Mouse (Mus musculus): ENCODE results near the gene Mapk8ip3.

The Mapk8ip3 gene

DNA sequence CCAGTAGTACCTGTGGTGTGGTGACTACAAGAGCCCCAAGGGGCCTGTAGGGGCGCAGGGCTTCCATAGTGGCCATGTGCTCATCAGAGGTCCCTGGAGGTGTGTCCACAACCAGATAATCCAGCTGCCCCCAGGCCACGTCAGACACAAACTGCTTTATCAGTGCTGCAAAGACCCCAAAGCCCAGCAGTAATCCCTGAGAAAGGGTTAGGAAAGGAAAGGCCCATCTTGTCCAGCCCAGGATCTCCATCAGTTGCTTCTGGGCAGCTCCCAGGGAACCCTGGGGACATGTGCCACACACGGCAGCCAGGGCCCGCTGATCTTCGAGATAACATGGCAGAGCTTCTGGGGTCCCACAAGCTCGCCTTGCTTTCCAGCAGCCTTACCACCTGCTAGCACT is 52.4 kb downstream of the Mapk8ip3 start:
- DNase-seq = peak; percentile 90

GRCm38 (mm10) chr17:24881738-24882440 is 54.9 kb downstream of the Mapk8ip3 start:
- DNase-seq = peak; percentile 94

- DNase-seq = peak; percentile 91
Observed at GRCm38 (mm10) chr17:24878531-24878930, 58.2 kb downstream of the Mapk8ip3 start.

- peak; percentile 98 for DNase-seq
Observed at GRCm38 (mm10) chr17:24878117-24878397, 58.7 kb downstream of the Mapk8ip3 start.

DNA sequence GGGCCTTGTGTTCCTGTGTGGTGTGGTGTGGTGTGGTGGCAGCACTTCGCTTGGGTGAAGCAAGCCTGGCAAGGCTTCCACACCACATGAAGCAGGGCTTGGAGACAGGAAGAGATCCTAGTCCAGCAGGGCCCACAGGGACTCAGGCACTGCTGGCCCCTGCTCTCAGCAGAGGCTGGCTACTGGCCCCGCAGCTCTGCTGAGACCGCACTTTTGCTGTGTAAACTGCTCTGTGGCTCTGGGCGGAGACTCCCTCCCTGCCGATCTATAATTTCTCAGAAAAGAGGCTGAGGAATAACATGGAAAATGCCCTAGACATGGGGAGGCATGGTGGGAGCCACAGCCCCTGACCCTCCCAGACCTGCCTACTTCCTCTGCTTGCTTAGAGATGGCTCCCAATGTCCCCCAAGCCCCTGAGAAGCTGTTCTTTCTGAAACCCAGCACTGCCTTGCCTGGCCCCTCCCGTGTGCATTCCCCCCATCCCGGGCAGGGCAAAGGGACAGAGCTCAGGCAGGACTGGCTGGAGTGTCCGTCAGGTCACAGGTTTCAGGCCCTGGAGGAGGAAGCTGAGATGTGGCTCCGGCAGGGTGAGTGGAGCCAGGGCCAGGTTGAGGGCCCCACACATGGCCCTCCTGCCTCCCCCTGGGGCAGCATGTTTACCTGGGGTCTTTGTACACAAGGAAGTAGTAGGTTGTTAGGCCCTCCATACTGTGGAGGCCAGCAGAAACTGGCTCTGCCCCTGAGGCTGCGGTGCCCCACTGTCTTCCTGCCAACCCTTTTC is 59.3 kb downstream of the Mapk8ip3 start:
- DNase-seq = peak; percentile 88

- no peak for DNase-seq
Observed at GRCm38 (mm10) chr17:24874989-24875388, 61.8 kb downstream of the Mapk8ip3 start.

DNA sequence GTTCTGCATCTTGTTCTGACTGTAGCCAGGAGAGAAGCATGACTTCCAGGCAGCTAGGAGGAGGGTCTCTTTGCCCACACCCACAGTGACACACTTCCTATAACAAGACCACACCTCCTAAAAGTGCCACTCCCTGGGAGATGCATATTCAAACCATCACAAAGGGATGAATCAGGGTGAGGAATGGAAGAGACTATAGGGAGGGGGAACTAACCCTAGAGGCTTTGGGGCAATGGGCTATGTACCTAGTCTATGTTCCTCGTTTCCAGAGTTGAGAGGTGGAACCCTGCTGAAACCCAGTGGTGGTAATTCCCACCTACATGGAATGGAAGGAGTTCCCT is 62.4 kb downstream of the Mapk8ip3 start:
- no peak for DNase-seq

DNA sequence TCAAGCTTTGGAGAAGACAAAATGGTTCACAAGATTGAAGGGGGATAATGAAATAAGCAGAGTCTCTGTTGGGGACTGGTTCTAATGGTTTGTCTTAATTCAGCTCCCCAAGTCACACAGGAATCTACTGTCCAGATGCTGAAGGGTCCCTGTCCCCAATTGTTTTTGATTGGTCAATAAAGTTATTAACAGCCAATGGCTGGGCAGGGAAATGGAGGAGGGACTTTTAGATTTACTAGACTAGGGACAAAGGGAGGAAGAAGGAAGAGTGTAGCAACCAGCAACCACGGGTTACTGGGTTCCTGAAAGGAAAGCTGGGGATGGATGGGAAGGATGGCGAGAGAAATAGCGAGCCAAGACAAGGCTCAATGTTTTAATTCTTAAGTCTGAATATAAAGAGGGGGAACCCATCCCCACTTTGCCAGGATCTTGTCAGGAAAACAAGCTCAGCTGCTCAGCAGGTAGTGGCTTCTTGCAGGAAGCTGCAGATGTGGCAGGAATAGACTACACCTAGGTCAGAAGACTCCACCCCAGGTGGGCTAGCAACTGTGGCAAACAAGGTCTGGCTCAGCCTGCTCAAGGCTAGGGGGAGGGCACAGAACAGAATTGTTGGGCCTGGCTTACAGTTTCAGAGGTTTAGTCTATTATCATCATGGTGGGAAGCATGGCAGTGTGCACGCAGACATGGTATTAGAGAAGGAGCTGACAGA is 62.9 kb downstream of the Mapk8ip3 start:
- DNase-seq = peak; percentile 80

- no peak for DNase-seq
Observed at GRCm38 (mm10) chr17:24867914-24868313, 68.9 kb downstream of the Mapk8ip3 start.

DNA sequence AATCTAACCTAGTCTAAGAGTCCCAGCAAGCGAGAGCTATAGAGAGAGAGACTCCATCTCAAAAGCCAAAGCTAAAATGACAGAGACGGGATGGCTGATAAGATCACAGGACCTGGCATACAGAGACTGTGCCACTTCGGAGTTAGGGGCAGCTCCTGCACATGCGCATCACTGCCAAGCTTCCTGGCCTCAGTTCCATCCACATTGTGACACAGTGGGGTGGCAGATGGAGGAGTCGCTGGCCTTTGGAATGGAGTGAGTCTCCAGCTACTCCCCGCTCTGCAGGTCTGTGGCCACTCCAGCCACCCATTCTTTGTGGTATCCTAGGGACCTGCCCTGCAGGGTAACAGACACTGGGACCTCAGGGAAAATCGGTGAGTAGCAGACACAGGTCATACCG is 71.0 kb downstream of the Mapk8ip3 start, which contains the start of gene Igfals:
TSS of gene Igfals (plus strand) at position 222 of the 400 bp plus-strand sequence.
- no peak for DNase-seq

DNA sequence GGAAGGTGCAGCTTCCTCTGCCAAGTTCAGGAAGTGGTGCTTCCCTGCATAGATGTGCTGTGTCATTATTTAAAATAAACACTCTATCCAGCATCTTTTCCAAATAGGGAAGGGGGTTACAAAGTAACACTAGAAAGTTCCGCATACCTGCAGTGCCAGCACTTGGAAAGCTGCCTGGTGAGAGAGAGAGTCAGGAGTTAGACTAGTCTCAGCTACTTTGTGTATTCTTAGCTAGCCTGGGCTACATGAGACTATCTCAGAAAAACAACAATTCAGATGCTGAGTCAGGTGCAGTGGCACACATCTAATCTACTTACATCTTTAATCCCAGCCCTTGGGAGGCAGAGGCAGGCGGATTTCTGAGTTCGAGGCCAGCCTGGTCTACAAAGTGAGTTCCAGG is 75.0 kb downstream of the Mapk8ip3 start:
- peak; percentile 53 for DNase-seq

DNA sequence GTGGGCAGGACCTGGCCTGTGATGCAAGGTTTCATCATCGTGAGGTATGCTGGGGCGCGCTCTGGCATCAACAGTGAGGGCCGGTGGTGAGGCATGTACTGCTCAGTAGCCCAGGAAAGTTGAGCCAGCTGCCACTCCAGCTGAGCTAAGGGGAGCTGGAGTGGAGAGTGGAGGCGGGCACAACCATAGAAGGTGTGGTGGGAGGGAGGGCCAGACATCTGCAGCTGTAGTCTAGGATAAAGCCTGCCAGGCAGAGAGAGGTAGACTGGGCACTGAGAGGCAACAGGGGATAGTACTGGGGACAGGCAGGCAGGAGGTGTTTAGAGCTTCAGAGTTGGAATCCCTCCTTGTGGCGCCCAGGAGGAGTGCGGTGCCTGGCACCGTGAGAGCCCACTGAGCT is 76.7 kb downstream of the Mapk8ip3 start:
- DNase-seq = peak; percentile 68

DNA sequence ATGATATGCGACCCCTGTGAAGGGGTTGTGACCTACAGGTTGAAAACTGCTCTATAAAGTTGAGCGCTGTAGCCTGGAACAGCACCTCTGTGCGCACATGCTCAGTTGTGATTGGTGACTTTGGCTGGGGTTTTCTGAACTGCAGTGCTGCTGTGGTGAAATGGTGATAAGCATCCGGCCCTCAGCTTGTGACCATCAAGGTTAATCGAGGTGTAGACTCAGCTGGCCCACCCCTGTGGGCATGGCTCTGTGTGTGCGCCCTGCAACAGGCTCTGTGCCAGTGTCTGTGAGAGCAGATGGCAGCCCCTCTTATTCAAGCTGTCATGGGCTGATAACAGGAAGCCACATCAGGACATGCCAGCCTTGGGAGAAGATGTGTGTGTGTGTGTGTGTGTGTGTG is 77.8 kb downstream of the Mapk8ip3 start:
- DNase-seq = peak; percentile 88

DNA sequence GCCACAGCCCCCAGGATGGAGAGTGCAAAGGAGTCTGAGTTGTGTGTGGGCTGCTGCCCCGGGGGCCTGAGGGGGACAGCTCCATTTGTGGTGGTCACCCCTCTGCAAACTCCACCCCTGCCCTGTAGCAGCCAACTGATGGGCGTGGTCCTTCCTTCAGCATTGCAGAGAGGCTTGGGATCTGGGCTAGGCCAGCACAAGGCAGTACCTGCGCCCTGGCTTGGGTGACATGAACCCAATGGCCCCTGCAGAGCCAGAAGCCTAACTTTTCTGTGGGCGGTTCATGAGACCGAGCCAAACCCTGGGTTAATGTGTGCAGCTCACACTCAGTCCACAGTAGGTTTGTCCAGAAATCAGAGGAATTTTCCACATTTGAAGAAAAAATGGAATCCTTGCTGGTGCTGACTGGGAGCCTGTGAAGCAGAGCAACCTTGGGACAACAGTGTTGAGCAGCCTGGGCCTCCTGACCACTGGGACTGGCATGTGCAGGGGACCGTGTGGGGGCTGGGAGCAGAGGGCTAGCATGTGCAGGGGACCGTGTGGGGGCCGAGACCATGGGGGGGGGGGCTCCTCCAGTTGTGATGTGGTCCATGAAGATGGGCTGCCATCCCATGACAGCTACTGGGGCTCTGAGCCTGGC is 78.8 kb downstream of the Mapk8ip3 start:
- peak; percentile 87 for DNase-seq

DNA sequence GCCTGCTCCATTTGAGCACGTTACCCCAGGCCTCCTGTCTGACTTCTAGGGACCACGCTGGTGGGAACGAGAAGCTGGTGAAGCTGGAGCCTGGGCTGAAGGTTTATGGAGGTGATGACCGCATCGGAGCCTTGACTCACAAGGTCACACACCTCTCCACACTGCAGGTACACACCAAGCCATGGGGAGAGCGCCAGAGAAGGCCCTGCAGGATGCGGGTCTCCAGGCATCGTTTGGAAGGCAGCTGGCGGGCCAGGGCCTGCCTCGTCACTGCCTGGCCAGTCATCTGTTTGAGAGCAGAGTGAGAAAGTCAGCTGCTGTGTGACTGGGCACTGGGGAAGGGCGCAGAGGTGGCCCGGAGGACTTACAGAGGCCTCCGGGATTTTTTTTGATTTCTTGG is 80.2 kb downstream of the Mapk8ip3 start:
- peak; percentile 86 for DNase-seq

DNA sequence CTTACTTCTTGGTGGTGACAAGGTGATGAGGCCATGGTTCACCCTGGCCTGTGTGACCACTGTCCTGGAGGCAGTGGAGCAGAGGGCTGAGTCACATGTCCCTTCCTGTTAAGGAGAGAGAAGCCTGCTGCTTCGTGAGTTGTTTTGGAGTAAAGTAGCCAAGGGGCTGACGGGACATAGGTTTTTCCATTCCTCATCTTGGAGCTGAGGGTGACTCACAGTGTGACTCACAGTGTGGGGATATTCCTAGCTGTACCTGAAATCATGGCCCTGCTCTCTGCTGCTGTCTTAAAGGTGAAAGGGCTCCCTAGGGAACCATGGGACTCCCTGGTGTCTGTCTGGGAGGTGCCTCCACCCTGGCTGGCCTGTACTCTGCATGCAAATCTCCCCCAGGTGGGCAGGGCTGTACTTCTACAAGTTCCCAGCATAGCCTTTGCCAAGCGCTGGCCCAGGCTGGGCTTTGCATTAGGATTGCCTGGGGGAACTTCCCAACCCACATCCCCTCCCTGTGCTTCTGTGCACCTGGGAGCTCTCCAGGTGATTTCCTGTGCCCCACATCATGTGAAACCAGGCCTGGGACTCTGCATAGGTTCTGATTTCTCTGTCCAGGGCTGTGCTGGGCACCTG is 80.8 kb downstream of the Mapk8ip3 start:
- DNase-seq = peak; percentile 83

DNA sequence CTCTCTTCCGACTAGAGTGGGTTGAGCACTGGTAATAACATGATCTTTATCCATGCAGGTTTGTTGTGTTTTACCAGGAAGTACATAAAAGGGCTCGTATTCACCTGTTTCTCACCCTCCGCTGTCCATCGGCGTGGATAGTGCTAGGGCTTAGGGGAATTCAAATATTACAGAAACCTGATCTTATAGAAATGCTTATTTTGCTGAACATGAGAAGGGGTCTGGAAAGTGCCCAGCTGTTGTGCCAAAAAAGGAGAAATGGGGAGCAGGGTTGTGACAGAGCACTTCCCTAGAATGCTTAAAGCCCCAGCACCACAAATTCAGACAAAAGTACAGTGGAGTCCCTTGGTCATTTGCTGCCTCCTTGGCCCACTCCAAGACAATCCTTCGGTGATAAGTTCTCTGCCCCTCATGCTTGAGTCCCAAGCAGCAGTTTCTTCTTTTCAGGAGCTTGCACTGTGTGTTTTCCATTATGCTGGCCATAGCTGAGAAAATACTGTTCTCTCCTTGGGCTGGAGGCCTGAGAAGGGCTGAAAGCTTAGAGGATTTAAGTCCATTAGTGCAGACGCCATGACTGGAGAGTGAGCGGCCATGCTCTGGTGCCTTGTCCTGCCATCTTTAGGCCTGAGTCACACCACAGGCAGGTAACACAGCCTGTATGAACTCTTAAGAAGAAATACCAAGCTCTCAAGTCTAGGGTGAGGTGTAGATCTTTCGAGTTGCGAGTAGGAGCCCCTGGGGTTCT is 85.2 kb downstream of the Mapk8ip3 start:
- peak; percentile 90 for DNase-seq

- DNase-seq = no peak
Observed at GRCm38 (mm10) chr17:24850773-24851127, 86.0 kb downstream of the Mapk8ip3 start.

DNA sequence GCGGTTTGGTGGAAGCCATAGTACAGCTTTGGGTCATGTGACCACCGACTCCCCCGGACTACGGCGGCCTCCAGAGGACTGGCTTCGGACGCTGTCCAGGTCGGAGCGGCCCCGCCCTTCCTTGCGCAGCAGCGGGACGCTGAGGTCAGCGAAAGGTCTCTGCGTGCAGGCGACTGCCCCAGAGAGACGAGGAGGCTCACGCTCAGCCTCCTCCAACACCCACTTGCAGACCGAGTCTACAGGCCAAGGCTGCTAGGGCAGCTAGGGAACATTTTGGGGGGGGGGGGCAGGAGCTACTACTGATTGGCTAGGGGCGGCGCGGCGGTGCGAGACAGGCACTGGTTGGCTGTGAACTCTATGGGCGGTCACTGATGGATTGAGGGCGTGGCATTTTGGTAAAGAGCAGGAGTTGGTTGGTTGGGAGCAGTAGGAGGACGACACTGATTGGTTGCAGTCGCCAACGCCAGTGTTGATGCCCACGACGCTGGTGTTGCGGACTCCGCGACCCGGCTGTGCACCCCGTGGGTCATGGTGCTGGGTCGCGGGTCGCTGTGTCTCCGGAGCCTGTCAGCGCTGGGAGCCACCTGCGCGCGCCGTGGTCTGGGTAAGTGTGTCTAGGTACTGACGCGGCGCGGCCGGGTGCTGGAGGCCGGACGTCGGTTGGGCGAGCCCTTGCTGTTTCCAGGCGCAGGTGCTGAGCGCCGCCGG is 86.6 kb downstream of the Mapk8ip3 start, which contains the start of gene Fahd1:
TSS of gene Fahd1 (minus strand) at position 300 of the 708 bp plus-strand sequence.
- DNase-seq = peak; percentile 100

GRCm38 (mm10) chr17:24849733-24850064 is 87.1 kb downstream of the Mapk8ip3 start:
- DNase-seq = no peak

DNA sequence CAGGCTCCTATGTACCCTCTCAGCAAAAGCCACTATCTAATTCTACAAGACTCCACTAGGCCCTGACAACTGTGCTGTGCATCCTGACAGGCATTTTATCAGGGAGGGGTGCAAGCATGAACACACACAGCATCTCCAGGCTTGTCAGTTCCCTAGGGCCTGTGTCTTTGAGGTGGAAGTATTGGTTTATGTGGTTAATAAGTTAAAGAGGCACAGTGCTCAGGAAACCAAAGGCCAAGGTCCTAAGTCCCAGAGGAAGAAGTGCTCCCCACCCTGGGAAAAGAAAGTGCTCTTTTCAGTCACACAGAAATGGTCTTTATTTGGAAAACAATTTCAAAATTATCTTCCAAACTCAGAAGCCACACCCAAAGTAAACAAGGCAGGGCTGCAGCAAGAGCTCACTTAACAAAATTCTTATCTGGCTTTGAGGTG is 88.2 kb downstream of the Mapk8ip3 start:
- DNase-seq = peak; percentile 86

DNA sequence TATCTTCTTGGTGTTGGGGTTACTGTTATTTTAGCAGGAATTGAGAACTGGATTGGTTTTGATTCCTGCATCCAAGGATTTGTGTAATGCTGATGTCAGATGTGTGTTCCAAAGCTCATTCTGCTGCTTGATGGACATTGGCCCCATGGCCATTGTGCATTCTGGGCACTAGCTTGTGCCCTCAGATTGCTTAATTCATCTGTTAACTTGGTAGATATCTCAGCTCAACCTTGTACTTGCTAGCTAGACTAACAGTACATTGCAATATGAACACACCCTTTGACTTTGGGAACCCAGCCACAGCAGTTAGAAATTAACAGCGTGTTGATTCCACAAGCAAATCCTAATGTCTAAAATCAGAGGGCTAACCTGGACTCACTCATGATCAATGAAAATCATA is 89.4 kb downstream of the Mapk8ip3 start:
- peak; percentile 52 for DNase-seq

Measured in heart, adult 11 months (tissue).